Mouse (Mus musculus): Measurements from ENCODE around the gene Gm42906.

- no peak for TF ChIP-seq CTCF (IDR thresholded peaks at IDR 0.05; ENCODE audit: extremely low read depth, insufficient read depth, low read length)
- no peak for TF ChIP-seq POLR2A (IDR thresholded peaks at IDR 0.05; ENCODE audit: extremely low read depth, insufficient read depth, low read length)
Measured at GRCm38 (mm10) chr5:151296244-151296643, 131.7 kb downstream of the Gm42906 start.
